Mouse (Mus musculus): ENCODE measurements around the gene Pgpep1.

- TF ChIP-seq MAX (IDR thresholded peaks at IDR 0.05; ENCODE audit: low read depth) = no peak
- no peak for TF ChIP-seq POLR2AphosphoS2 (IDR thresholded peaks at IDR 0.05; ENCODE audit: insufficient read length, low read depth)
- TF ChIP-seq POLR2A (IDR thresholded peaks at IDR 0.05; ENCODE audit: insufficient read length, low read depth) = no peak
- no peak for TF ChIP-seq E2F4 (IDR thresholded peaks at IDR 0.05; ENCODE audit: insufficient read depth)
- no peak for TF ChIP-seq USF1 (IDR thresholded peaks at IDR 0.05; ENCODE audit: low read depth)
- no peak for TF ChIP-seq TCF12 (IDR thresholded peaks at IDR 0.05; ENCODE audit: insufficient read depth, poor library complexity, severe bottlenecking)
- no peak for TF ChIP-seq SRF (IDR thresholded peaks at IDR 0.05; ENCODE audit: control insufficient read depth, insufficient read length, low read depth)
- no peak for TF ChIP-seq REST (IDR thresholded peaks at IDR 0.05; ENCODE audit: insufficient read depth, insufficient read length)
- TF ChIP-seq MYOD1 (IDR thresholded peaks at IDR 0.05; ENCODE audit: control insufficient read depth in 1 of 3, insufficient read length in 2 of 3, low read depth in 2 of 3) = no peak
- no peak for TF ChIP-seq CEBPB (IDR thresholded peaks at IDR 0.05; ENCODE audit: insufficient read depth, poor library complexity, severe bottlenecking)
- no peak for TF ChIP-seq MYOG (IDR thresholded peaks at IDR 0.05; ENCODE audit: control insufficient read depth in 1 of 3, insufficient read depth in 1 of 3, insufficient read length in 2 of 3, low read depth in 2 of 3)
- TF ChIP-seq TCF3 (IDR thresholded peaks at IDR 0.05; ENCODE audit: insufficient read length, low read depth) = no peak
Observed at GRCm38 (mm10) chr8:70617985-70618384, 42.2 kb downstream of the Pgpep1 start.

All from myocyte (in vitro differentiated cells).